Comparison of ENCODE assay signal across 10 mouse cellular contexts in the genomic region with DNA sequence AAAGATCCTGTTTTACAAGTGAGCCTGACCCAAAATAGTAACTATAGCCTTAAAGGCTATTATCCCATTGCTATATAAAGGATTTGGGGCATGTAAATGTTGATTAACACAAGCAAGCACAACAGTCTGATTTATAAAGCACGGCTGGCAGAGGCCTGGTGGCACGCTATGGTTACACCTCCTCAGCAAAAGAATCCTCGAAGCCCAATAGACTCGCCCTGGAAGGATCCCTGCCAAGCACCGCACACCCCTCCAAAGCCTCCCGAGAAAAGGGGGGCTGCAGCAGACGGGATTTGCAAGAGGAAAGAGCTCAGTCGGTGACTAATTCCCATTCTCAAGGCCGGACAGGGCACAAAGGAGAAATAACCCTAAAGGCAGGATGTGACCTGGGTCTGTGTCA.
A peak's percentile ranks its signal among the peaks of the same experiment; 100 is the strongest.
DNase-seq lines count a peak whose midpoint lies in the region; ATAC-seq and TF ChIP-seq lines count a peak whose summit lies in the region.
"Had no signal": no experiment of that assay in that cellular context is flagged by ENCODE, and none has a peak within 500 bp of the region (broad histone marks: within the 10 kb centered on the region; RNA-seq: fewer than 3 reads in every experiment).

No protein-coding gene starts in this region.

- no peak overlapping the region for H3K27ac ChIP-seq in limb, embryonic 11.5 days (replicated peaks; ENCODE audit: low read depth, low read length)
- H3K27ac ChIP-seq in limb, embryonic 10.5 days: no peak overlapping the region
- no peak overlapping the region for H3K27ac ChIP-seq in forebrain, postnatal 0 days (ENCODE audit: low read depth, low read length)
- no peak overlapping the region for H3K27ac ChIP-seq in midbrain, postnatal 0 days (ENCODE audit: low read depth, low read length)

- no peaks in the 10 kb centered on the region for H3K27me3 ChIP-seq in limb, embryonic 11.5 days (ENCODE audit: control insufficient read depth, insufficient read depth, low read length)
- H3K27me3 ChIP-seq in limb, embryonic 10.5 days (ENCODE audit: low read depth, poor library complexity, severe bottlenecking): peaks cover 23% of the 10 kb centered on the region; the same call in 1 of the 2 replicates
- H3K27me3 ChIP-seq in forebrain, postnatal 0 days (ENCODE audit: insufficient read depth, low read length): no peaks in the 10 kb centered on the region; the same call in 1 of the 2 replicates
- no peaks in the 10 kb centered on the region for H3K27me3 ChIP-seq in midbrain, postnatal 0 days (ENCODE audit: insufficient read depth, low read length)

- H3K4me3 ChIP-seq in limb, embryonic 11.5 days (ENCODE audit: low read depth, low read length): no peak overlapping the region
- H3K4me3 ChIP-seq in limb, embryonic 10.5 days: no peak overlapping the region
- H3K4me3 ChIP-seq in forebrain, postnatal 0 days (ENCODE audit: low read depth, low read length): no peak overlapping the region
- H3K4me3 ChIP-seq in midbrain, postnatal 0 days (ENCODE audit: low read depth, low read length): no peak overlapping the region

- no peak for TF ChIP-seq CTCF in forebrain, postnatal 0 days (IDR thresholded peaks at IDR 0.05; ENCODE audit: low read depth)
- no peak for TF ChIP-seq CTCF in midbrain, postnatal 0 days (IDR thresholded peaks at IDR 0.05)

- ATAC-seq in limb, embryonic 11.5 days (ENCODE audit: insufficient number of reproducible peaks, low FRiP score, low TSS enrichment, low read depth): peak; percentile 44; the same call in 1 of the 2 replicates
- peak; percentile 48 for ATAC-seq in forebrain, postnatal 0 days
- ATAC-seq in midbrain, postnatal 0 days (ENCODE audit: low FRiP score): peak; percentile 44; the same call in 1 of the 2 replicates

- no peak overlapping the region for H3K4me2 ChIP-seq in limb, embryonic 11.5 days (ENCODE audit: low read depth, severe bottlenecking)
- H3K4me2 ChIP-seq in forebrain, postnatal 0 days (ENCODE audit: low read depth): no peak overlapping the region
- H3K4me2 ChIP-seq in midbrain, postnatal 0 days (ENCODE audit: low read depth, low read length, poor library complexity, severe bottlenecking): no peak overlapping the region
- H3K4me2 ChIP-seq: liver, embryonic 11.5 days had no signal

- no peaks in the 10 kb centered on the region for H3K36me3 ChIP-seq in limb, embryonic 11.5 days (ENCODE audit: control insufficient read depth, insufficient read depth, low read length)
- H3K36me3 ChIP-seq in limb, embryonic 10.5 days: no peaks in the 10 kb centered on the region
- H3K36me3 ChIP-seq in forebrain, postnatal 0 days (ENCODE audit: insufficient read depth): no peaks in the 10 kb centered on the region
- no peaks in the 10 kb centered on the region for H3K36me3 ChIP-seq in midbrain, postnatal 0 days (ENCODE audit: insufficient read depth, low read length)

- no peak overlapping the region for H3K9ac ChIP-seq in limb, embryonic 11.5 days (ENCODE audit: low read length)
- H3K9ac ChIP-seq in forebrain, postnatal 0 days: no peak overlapping the region
- no peak overlapping the region for H3K9ac ChIP-seq in midbrain, postnatal 0 days (replicated peaks; ENCODE audit: low read length, poor library complexity, severe bottlenecking)

- no peaks in the 10 kb centered on the region for H3K9me3 ChIP-seq in limb, embryonic 11.5 days (ENCODE audit: control insufficient read depth, low read length)
- no peaks in the 10 kb centered on the region for H3K9me3 ChIP-seq in limb, embryonic 10.5 days (replicated peaks)
- H3K9me3 ChIP-seq in forebrain, postnatal 0 days (ENCODE audit: low read length): no peaks in the 10 kb centered on the region
- H3K9me3 ChIP-seq in midbrain, postnatal 0 days (ENCODE audit: low read length): no peaks in the 10 kb centered on the region

- 34% methylated on average over 9 of the region's 9 CpGs for WGBS in limb, embryonic 11.5 days
- WGBS in limb, embryonic 10.5 days: 53% methylated on average over 9 of the region's 9 CpGs
- WGBS in forebrain, postnatal 0 days: 11% methylated on average over 9 of the region's 9 CpGs
- 8% methylated on average over 9 of the region's 9 CpGs for WGBS in midbrain, postnatal 0 days

- peak; percentile 41 for DNase-seq in adrenal gland, adult 2 months
- DNase-seq in adrenal gland, postnatal 4 days (ENCODE audit: low spot score in 2 of 2): no peak
- peak; percentile 44 for DNase-seq in limb, embryonic 11.5 days (ENCODE audit: low spot score)
- DNase-seq in limb, embryonic 10.5 days (ENCODE audit: low spot score): no peak
- DNase-seq in forebrain, postnatal 0 days: no peak
- DNase-seq in midbrain, postnatal 0 days (ENCODE audit: low spot score): peak; percentile 55
- DNase-seq in cerebellum, adult 9-10 months: no peak
- DNase-seq in frontal cortex, postnatal 25 days (ENCODE audit: low spot score in 2 of 2): no peak
- DNase-seq: cerebellum, postnatal 14 days had no signal

- H3K4me1 ChIP-seq in limb, embryonic 11.5 days (ENCODE audit: control insufficient read depth, insufficient read depth, low read length): peaks cover 4% of the 10 kb centered on the region; the same call in 1 of the 2 replicates
- H3K4me1 ChIP-seq in limb, embryonic 10.5 days: peaks cover 15% of the 10 kb centered on the region
- H3K4me1 ChIP-seq in forebrain, postnatal 0 days (ENCODE audit: insufficient read depth): no peaks in the 10 kb centered on the region
- no peaks in the 10 kb centered on the region for H3K4me1 ChIP-seq in midbrain, postnatal 0 days (ENCODE audit: insufficient read depth, low read length)

Comparison
In these comparisons a context has a peak if more than half of its experiments do, and no peak if none do; other contexts are left out.
1. DNase-seq: peak in adrenal gland, adult 2 months (single experiment), limb, embryonic 11.5 days (single experiment) and midbrain, postnatal 0 days (single experiment); none in adrenal gland, postnatal 4 days (0 of 2), limb, embryonic 10.5 days (single experiment), forebrain, postnatal 0 days (single experiment), cerebellum, adult 9-10 months (single experiment) and frontal cortex, postnatal 25 days (0 of 2).
2. Peak in every context shown above with its lines, with median percentiles within 50 percentile points of each other: ATAC-seq.